Mouse (Mus musculus) testis, adult 2 months (tissue): ENCODE results near the gene Stx16. TPM values are rescaled to one million over a fixed set of nuclear protein-coding genes. Genes with fewer than 3 reads are reported as not detected.

ENCODE experiments used
- H3K27ac ChIP-seq: fragments of 200-500 bp; 2 replicates; pipeline ENCODE4 v1.5.1; 2012; ENCODE audit warnings: low read depth, low read length; ENCODE audit not compliant: control insufficient read depth, insufficient read depth
- H3K27me3 ChIP-seq: fragments of 200-500 bp; 2 replicates; pipeline ENCODE4 v1.6.1; 2012; ENCODE audit warnings: mild to moderate bottlenecking, low read length, moderate library complexity; ENCODE audit not compliant: control insufficient read depth, insufficient read depth
- H3K36me3 ChIP-seq: fragments of 200-500 bp; 2 replicates; pipeline ENCODE4 v1.6.1; 2012; ENCODE audit warnings: mild to moderate bottlenecking, low read length; ENCODE audit not compliant: control insufficient read depth, insufficient read depth
- H3K4me1 ChIP-seq: fragments of 200-500 bp; 2 replicates; pipeline ENCODE4 v1.6.1; 2012; ENCODE audit warnings: low read length; ENCODE audit not compliant: control insufficient read depth, insufficient read depth
- H3K4me3 ChIP-seq: fragments of 200-500 bp; 2 replicates; pipeline ENCODE4 v1.5.1; 2012; ENCODE audit warnings: low read depth, mild to moderate bottlenecking, low read length, moderate library complexity, mixed read lengths; ENCODE audit not compliant: control insufficient read depth
- CTCF ChIP-seq: fragments of 200-500 bp; IDR thresholded peaks from 2 replicates; pipeline ENCODE4 v1.5.1; 2012; ENCODE audit warnings: low read depth, mild to moderate bottlenecking, inconsistent platforms, low read length, moderate library complexity; ENCODE audit not compliant: control insufficient read depth, insufficient read depth, insufficient replicate concordance
- POLR2A ChIP-seq: fragments of 200-500 bp; IDR thresholded peaks from 2 replicates; pipeline ENCODE4 v1.6.1; 2012; ENCODE audit warnings: low read depth, mild to moderate bottlenecking, inconsistent platforms, low read length, moderate library complexity; ENCODE audit not compliant: control insufficient read depth
- polyA plus RNA-seq: library from polyadenylated mRNA; depleted of rRNA; stranded (reverse); fragments of >200 nt; gene quantifications from 2 replicates; pipeline ENCODE4 v1.2.3, GENCODE M21; 2012

The Stx16 gene
- polyA plus RNA-seq, 1 experiment, result 26.4 TPM

DNA sequence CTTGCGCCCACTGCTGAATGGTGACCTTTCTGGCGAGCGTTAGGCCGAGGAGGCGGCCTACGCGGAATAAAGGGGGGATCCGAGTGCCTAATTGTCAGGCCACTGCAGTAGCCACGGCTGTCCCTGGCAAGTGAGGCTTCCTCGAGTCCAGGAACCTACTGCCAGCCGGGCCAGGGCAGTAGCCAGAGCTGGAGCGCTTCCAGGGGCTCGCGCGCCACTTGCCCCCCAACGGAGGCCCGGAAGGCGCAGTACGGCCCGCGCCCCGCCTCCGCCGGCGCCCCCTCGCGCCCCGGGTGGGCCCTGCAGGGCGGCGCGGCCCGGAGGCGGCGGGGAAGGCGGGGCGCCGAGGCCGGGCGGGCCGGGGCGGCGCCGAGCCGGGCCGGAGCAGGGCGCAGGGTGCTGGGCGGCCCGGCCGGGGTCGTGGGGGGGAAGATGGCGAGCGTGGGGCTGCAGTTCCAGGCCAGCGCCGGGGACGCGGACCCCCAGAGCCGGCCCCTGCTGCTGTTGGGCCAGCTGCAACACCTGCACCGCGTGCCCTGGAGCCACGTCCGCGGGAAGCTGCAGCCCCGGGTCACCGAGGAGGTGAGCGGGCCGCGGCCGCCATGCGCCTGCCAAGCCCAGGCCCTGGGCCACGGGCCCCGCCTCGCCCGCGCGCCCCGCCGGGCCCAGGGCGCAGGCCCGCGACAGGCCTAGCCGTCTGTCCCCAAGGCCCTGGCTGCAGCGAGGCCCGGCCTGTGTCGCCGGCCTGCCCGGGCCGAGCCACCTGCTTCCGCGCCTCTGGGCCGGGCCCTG lies 34.1 kb downstream of the Stx16 start, which contains the start of gene Npepl1:
Gene Npepl1 (plus strand): TSS at position 359 of the 792 bp plus-strand sequence.
- Histone ChIP-seq H3K27ac (peak within 1 kb of the TSS; percentile 55), H3K4me3 (peak within 1 kb of the TSS; percentile 89), H3K36me3 (no peaks in the 10 kb centered on the region), H3K27me3 (no peaks in the 10 kb centered on the region), H3K4me1 (peaks cover 16% of the 10 kb centered on the region)
- peak; percentile 7; the same call in 1 of the 2 replicates for TF ChIP-seq POLR2A
- TF ChIP-seq CTCF, result no peak

DNA sequence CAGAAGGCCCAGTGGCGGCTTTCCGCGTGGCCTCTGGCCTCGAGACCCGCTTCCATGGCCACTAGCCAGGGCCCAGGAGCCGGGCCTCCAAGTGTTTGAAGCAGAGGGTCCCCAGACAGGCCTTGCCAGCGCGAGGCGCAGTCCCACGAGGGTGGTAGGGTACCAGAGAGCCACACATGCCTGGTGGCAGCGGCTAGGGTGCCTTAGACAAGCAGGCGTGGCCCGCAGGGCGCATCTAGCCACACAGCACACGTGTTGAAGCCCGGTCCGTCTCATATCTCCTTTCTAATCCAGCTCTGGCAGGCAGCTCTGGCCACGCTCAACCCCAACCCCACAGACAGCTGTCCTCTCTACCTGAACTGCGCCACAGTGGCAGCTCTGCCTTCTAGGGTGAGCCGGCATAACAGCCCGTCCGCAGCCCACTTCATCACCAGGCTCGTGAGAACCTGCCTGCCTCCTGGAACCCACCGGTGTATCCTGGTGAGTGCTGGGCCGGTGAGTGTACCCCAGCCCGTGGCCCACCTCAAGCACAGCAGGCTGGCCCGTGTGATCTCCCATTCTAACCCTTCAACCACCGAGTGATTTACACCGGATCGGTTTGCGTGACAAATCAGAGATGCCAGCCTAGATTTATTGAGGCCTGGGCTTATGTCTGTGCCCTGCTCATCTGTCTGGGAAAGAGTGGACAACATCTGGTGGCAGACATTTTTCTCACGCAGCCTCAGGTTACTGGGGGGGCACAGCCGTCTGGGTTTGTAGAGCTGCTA lies 34.9 kb downstream of the Stx16 start:
- Histone ChIP-seq H3K27ac (peak overlapping the region; percentile 10; the same call in 1 of the 2 replicates), H3K4me1 (peaks cover 16% of the 10 kb centered on the region), H3K36me3 (no peaks in the 10 kb centered on the region), H3K27me3 (no peaks in the 10 kb centered on the region), H3K4me3 (peak overlapping the region; percentile 89)
- TF ChIP-seq CTCF (no peak), POLR2A (no peak)

DNA sequence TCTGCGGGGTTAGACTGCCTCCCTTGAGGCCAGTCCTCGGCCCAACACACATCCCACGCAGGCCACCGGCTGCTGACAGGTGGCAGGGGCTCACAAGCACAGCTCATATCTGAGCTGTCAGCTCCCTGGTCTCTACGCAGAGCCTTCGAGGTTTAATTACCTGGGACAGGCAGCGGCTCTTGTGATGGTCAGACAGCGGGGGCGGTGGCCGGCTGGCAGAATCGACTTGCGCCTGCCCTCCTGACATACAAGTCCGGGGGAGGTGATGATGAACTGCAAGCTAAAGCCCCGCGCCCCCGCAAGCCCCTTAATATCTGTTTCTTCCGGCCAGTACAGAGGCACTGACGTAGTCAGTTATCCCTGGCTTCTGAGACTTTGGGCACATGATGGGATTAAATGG lies 36.8 kb downstream of the Stx16 start:
- no peaks in the 10 kb centered on the region for H3K36me3 ChIP-seq
- H3K27ac ChIP-seq, result no peak overlapping the region
- TF ChIP-seq CTCF, result no peak
- H3K4me3 ChIP-seq, result no peak overlapping the region
- peaks cover 16% of the 10 kb centered on the region for H3K4me1 ChIP-seq
- H3K27me3 ChIP-seq, result no peaks in the 10 kb centered on the region

DNA sequence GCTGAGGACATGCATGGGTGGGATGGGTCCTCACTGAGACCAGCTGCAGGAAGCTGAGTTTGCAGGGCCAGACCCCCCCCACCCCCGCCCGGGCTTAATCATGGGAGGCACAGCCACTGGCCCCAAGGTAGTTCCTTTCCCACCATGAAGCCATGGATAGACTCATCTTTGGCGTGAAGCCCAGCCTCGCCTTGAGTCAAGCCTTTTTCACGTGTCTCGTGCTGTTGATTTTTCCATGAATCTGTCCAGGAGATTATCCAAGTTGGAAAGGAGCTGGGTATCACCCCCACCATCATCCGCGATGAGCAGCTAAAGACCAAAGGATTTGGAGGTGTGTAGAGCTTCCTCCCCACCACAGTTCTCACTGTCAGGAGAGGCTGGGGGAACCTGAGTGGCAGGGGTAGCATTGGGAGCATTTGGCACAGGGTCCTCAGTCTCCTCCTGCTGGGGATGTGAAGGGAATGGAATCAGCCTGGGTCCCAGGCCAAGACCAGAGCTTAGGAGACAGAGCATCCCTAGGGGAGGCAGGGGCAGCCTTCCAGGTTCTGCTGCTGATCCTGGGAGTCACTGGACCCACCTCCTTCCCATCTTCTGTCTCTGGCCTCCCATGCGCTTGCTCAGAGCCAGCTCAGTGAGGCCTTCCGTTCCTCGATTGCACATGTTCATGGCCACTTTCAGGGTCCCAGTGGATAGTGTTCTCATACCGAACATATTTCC lies 38.2 kb downstream of the Stx16 start:
- H3K27ac ChIP-seq, result no peak overlapping the region
- H3K4me3 ChIP-seq, result no peak overlapping the region
- H3K4me1 ChIP-seq, result peaks cover 16% of the 10 kb centered on the region
- TF ChIP-seq POLR2A, result no peak
- no peak for TF ChIP-seq CTCF
- H3K27me3 ChIP-seq, result no peaks in the 10 kb centered on the region
- H3K36me3 ChIP-seq, result no peaks in the 10 kb centered on the region

DNA sequence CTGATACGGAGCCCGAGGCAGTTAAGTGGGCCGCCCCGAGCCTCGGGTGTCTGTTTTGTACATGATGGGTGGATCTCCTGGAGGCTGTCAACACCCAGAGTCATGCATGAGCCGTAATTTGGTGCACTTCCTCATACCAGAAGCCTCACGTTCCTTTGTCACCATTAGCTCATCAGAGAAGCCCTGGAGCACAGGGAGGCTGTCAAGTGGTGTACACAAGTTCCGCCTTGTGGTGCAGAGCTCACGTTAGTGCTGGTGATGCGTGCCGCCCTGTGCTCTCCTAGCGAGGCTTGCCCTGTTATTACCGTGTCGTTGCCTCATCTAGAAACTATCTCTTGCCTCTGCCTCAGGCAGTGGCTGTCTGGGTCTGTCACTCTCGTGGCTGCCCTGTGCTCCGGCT lies 40.8 kb downstream of the Stx16 start:
- Histone ChIP-seq H3K27me3 (no peaks in the 10 kb centered on the region), H3K4me1 (peaks cover 2% of the 10 kb centered on the region), H3K36me3 (no peaks in the 10 kb centered on the region), H3K27ac (no peak overlapping the region), H3K4me3 (no peak overlapping the region)
- TF ChIP-seq POLR2A (no peak), CTCF (no peak)

DNA sequence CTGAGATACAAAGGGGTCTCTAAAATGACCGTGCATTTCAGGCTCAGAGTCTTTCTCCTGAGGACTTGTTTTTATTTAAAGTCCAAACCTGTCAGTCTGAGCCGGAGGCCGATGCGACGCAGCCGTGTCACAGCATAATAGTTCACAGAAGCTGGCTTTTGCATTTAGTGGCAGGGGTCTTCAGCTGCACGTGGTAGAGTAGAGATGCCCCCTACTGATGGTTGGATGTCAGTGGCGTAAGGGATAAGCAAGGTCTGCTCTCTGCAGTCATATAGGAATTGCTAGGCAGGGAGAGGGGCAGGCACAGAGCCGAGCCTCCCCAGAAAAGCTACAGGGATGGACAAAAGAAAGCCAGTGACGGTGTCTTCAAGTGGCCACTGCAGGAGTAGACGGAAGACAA lies 42.0 kb downstream of the Stx16 start:
- Histone ChIP-seq H3K36me3 (no peaks in the 10 kb centered on the region), H3K4me1 (peaks cover 2% of the 10 kb centered on the region), H3K27me3 (no peaks in the 10 kb centered on the region), H3K4me3 (no peak overlapping the region), H3K27ac (no peak overlapping the region)
- no peak for TF ChIP-seq CTCF
- no peak for TF ChIP-seq POLR2A

DNA sequence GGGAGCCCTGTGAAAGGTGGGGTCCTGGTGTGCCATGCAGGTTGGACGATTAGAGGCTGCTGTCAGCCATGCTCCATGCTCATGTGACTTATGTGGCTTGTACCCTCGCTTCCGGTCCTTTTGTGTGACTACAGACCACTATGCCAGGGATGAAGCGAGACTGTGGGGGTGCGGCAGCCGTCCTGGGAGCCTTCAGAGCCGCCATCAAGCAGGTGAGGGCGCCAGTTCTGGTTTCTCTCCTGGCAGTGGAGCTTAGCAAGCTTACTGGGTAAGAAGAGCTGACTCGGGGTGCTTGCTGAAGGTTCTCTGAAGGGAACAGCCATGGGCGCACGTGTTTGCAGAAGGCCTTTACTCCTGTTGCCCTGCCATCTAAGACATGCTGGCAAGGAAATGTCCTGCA lies 43.2 kb downstream of the Stx16 start:
- no peak for TF ChIP-seq POLR2A
- TF ChIP-seq CTCF, result no peak
- Histone ChIP-seq H3K27ac (no peak overlapping the region), H3K4me1 (peaks cover 2% of the 10 kb centered on the region), H3K36me3 (no peaks in the 10 kb centered on the region), H3K4me3 (no peak overlapping the region), H3K27me3 (no peaks in the 10 kb centered on the region)
